Mouse (Mus musculus) skeletal muscle tissue, adult 2 months (tissue): ENCODE results near the gene Shld1.

ENCODE experiments used
- DNase-seq: peaks from one replicate; pipeline ENCODE4 v3.0.0-alpha.2; 2012; ENCODE audit warnings: low read depth, low spot score

Shld1 gene

DNA sequence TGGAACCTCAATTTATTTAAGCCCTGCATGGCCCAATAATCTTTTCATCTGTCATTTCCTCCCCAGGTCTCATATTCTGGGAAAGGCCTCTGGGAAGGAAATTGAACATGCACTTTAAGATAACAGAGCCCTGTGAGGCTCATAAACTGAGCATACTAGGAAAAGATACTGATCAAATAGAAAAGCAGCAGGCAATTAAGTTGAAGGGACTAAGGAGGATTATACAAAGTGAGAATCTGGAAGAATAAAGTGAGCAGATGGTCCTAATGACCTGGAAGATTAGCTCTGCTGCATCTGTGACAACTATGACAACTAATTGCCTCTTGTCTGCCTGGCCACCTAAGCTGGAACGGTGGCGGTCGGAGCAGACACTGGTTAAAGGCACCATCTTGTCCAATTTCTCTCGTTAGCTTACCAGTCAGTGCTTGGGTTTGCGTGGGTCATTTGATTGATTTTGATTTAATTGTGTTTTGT lies 37.3 kb downstream of the Shld1 start:
- DNase-seq: no peak

DNA sequence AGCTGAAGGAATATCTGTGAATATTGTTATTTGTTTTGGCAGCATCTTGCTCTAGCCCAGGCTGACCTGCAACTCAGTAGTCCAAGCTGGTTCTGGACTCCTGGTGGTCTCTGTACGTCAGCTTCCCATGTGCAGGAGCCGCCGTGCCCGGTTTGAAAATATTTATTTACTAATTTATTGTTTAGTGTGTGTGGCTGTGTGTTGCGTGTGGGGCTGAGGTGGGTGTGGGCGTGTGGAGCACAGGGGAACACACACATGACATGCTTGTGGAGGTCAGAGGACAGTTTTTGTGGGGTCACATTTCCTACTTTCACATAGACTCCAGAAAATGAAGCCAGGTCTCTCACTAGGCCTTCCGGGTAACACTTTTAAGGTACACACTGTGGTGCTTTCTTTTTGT lies 37.8 kb downstream of the Shld1 start:
- DNase-seq: no peak

DNA sequence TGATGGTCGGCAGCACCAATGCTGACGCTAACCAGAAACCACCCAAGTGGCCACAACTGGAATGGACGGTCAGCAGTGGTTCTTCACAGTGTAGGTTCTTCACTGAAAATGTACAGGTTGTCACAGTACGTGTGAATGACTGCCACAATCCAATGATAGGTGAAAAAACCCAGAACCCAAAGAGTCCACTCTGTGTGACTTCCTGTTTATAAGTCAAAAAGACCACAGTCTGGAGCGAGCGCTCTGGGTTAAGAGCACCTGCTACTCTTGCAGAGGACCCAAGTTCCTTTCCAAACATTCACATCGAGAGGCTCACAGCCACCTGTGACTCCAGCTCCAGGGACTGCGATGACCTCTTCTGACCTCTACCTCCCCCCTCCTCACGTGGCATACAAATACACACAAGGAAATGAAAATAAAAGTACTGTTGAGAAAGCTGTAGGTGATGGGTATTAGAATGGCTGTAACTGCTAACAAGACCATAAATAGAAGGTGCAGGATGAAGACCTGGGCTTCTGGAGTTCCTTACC lies 38.7 kb downstream of the Shld1 start:
- DNase-seq: no peak

DNA sequence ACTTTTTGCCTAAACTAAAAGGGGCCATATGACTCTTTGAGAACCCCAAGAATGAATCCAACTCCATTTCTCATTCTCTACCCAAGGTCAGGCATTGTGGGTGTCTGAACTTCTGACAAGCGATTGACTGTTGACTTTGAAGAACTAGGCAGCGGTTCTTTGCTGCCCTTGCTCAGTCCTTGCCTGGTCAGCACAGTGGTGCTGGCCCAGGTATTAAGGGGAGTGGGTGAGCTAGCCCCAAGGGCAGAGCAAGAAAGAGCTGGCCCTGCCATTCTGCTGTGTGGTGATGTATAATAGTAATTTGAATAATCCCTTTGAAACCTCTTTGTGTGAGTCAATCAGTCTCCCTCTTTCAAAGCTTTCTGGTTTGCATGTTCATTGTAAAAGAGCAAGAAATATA lies 39.4 kb downstream of the Shld1 start:
- no peak for DNase-seq

DNA sequence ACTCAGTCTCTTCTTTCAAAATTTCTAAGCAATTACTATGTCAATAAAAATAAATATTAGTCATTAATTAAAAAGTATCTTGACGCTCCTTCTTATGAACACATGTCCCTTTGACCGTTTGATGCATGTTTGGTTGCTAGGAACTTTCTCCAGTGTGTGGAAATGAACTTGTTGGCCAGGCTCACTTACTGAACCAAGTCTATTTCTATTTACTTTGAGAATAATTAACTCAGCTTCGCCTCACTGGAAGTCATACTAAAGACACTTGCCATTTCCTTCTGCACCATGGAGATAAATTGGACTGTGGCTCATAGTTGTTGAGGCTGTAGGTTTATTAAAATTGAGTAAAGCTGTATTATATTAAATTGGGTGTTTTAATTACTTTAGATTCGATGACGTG lies 46.2 kb downstream of the Shld1 start:
- no peak for DNase-seq

DNA sequence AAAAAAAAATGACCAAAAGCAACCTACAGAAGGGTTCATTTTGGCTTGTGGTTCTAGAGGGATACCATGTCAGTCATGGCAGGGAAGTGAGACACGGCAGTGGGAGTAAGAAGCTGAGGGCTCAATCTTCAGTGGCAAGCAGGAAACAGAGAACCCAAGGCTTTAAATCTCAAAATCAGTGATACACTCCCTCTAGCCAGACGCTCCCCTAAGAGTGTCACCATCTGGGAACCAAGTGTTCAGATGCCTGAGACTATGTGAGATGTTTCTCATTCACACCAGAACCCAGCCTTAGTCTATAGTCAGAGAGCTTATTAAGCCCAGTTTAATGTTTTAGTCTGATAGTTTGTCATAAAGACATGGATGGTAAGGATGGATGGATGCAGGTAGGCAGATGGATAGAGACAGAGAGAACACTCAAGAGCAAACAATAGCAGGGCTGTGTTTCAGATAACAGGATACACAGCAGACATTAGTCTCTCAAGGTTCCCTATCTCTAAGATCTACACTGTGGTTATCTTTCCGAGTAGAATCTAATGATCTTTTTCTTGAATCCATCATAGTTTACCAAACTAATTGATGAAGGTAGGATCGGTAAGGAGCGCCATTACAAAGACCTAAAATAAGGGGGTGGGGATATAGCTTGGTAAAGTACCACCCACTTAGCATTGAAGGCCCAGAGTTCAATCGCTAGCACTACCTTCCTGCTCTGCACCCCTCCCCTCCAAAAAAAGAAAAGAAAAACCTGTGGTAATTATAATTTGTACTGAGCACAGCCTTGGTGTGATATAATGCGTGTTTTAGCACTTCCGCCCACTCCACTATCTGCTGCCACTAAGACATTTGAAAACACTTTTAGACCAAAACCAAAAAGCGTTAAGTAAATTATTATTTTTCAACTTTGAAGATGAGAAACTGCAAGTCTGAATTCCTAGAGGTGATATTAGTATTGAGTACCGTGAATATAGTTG lies 47.2 kb downstream of the Shld1 start:
- no peak for DNase-seq

DNA sequence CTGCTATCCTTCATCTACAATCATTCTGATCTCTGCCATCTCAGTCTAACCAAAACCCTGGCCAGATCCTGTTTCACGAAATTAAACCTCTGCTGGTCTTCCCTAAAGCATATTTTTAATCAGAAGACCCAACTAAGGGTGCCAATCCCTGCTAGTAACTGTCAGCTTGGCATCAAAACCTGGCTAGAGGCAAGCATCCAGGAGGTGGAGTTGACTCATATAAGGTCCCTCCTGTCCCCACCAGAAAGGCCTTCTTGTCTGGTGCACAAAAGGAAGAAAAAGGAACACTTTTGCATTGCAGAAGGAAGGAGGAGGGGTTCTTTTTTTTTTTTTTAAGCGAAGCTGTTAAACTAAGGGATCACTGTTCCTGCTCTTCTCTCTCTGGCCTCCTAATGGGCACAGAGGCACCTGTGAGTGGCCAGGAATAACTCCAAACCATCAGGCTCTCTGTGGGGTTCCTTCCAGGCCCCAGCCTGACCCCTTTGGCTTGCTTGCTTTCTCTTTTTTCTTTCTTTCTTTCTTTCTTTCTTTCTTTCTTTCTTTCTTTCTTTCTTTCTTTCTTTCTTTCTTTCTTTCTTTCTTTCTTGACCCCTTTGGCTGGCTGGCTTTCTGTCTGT lies 52.2 kb downstream of the Shld1 start:
- no peak for DNase-seq

DNA sequence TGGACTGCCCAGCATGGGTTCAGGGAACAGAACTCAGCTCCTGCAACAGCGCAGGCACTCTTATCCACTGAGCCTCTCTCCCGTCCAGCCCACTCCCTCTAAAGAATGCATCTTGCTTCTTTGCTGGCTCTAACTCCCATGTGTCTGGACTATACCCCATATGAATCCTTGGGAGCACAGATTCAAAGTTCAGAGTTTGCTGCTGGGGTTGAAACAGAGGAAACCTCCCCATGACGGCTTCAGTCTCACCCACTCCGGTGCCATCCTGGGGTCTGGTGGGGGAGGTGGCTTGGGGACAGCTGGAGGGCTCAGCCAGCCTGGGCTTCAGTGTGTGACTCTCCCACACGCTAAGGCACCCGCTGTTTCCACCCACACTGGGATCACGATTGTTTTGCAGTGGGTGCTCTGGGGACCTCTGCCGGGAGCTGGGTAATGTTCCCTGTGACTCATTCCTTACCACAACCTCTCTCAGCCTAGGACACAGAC lies 55.2 kb downstream of the Shld1 start:
- no peak for DNase-seq

DNA sequence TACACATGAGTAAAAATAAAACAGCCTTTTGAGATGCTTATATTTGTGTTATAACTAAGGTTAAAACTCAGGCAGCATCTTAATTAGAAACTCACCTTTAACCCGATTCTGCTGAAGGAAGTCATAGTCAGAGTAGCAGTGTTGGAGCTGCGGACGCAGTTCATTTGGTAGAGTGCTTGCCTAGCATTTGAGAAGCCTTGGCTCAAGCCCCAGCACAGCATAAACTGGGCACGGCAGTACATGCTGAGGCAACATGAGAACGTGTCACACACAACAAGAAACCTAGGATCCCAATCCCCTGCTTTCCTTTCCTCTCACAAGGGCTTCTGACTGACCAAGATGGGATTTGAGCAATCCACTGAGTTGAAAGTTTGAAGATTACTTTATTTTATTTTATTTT lies 58.1 kb downstream of the Shld1 start:
- peak; percentile 78 for DNase-seq

DNA sequence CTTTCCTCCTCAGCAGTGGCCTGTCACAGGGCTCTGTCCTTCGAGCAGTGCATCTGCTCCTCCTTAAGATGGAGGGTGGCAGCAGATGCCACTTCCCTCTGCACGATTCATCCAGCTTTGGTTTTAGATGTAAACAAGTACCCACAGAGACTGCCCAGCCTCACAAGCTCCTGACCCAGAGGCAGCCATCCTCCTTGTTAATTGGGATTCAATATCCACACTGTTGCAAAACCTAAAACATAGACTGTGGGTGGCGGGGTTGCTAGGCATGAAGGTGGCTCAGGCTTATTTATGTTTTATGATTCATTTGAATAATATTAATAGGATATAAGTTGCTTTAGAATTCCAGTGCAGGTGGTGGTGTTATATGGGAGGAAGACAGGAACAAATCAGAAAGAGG lies 59.4 kb downstream of the Shld1 start:
- no peak for DNase-seq

DNA sequence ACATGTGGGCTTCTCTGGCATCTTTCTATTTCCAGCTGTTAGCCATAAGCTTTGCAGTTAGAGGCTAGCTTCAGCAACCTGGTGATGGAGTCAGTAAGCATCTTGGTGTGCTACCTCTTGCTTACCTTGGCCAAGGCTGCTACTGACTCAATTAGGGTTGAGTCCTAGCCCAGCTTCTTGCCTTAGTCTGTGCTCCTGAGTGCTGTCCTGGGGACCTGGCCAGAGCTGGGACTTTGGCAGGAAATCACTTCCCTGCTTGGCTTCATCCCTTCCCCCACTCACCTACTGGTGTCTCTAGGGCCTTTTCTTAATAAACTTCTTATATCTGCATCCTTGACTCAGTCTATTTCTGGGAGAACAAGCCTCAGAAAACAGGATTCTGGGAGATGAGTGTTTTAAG lies 64.0 kb downstream of the Shld1 start:
- DNase-seq: no peak

DNA sequence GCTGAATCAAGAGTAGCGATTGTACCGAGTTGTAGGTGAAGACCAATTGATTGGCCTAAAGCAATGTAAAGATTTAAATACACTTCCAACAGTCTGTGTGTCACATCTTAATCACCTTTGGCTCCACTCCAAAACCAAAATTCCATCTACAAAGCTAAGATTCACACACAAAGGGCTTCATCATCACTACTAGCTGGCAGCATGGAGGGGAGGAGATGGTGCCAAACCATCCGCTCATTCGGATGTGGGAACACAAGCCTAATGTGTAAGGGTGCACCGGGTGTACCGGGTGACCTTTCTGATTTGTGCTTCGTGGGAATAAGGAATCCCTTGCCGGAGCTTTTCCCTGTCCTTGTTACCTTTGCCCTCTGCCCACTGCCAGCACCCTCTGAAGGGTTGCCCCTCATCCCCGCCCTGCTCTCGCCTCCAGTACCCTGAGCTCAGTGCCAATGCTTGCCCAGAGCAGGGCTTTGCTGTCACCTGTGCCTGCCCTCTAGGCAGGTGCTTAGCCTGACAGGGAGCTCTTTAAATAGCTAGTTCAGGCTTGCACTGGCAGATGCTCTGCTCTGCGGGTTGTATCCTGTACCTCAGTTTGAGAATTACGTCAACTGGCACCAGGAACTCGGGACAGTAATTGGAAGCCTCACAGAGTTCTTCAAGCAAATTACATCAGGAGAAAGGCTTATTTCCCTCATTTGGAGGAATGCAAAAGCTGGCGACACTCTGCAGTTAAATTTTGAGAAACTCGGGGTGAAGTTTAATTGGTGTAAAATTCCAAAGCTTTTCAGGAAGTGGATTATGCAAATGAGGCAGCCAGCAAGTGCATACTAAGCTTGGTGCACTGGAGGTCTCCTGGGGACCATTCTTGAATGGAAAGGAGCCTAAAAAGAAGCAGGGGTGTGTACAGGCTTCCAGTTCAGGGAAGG lies 64.7 kb downstream of the Shld1 start:
- DNase-seq: no peak

DNA sequence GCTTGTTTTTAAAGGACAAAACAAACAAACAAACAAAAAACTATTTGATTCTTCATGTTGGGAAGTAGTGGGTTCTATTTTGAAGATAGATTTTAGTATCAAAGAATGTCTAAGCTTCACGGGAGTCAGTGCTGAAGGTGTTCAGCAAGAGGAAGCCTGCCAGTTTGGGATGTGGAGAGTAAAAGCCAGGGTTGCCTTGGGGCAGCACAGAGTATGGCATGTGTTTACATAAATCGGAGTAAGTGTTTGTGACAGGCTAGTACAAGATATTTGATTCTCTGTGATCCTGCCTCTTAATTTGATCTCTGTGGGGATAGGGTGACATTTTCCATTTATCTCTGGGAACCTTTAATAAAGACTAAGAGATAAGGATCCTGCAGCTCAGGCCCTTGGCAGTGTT lies 65.7 kb downstream of the Shld1 start:
- no peak for DNase-seq

DNA sequence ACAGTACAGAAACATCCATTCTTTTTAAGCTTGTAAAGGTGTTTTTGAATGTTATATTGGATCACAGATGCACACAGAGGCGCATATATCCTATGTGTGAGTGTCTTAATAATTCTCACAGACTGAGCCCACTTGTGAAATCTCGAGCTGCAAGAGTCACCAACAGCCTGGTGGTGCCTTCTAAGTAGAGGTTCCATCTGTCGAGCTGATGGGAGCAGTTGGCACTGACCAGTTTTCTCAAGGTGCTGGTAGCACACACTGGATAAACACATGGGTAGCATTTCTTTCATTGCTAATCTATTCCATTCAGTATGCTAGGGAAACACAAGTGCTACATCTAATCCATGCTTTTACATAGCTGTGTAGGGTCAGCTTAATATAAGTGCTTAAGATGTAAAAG lies 66.4 kb downstream of the Shld1 start:
- no peak for DNase-seq

DNA sequence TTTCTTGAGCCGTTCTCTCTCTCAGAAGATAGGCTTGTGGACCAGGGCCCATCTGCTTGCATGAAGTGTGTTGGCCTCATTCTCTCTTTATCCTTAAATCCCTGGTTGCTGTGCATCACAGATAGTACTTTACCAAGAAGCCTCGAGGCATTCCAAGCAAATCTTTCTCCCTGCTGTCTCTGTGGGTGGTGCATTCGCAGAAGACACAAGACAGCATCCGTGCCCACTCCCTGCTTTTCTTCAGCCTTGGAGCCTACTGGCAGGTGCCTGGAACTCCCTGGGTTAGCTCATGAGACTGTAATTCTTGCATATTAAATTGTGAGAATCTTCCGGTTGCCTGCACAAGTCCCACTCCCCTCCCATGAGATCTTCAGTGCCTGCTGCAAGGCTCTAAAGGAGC lies 71.2 kb downstream of the Shld1 start:
- DNase-seq: no peak

DNA sequence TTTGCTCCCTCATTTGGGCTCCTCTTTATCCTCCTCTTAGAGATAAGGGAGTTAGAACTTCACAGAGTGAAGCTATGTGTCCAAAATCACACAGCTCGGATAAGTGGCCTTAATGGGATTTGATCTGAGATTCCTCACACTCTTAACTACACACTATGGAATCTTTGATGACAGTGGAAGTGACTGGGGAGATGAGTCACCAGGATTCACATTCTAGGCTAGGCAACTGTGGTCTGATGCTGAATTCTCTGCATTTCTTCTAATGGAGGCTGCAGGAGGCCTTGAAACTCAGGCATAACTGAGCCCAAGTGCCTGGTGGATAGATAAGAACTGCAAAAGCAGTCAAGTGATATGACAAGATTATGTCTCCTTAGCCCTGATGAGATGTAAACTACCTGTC lies 84.1 kb downstream of the Shld1 start:
- no peak for DNase-seq

DNA sequence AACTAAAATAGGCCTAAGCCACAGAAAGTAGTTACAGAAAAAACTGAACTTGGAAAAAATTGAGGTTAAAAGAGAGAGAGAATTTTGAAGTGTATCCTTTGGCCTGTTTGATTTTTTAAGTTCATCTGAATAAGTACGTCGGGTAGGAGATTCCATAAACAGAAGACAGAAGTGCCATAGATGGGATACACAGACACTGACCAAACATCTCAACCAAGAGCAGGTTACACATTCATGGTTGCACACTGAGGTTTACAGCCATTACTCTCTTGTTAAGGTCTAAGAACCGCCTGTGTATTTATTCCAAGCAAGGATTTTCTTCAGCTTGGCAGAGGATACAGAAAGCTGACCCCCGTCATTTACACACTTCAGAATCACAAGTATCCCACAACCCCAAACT lies 94.2 kb downstream of the Shld1 start, which contains the start of gene Chgb:
Chgb (plus strand) TSS at position 301 of the 400 bp plus-strand sequence.
- DNase-seq: no peak

DNA sequence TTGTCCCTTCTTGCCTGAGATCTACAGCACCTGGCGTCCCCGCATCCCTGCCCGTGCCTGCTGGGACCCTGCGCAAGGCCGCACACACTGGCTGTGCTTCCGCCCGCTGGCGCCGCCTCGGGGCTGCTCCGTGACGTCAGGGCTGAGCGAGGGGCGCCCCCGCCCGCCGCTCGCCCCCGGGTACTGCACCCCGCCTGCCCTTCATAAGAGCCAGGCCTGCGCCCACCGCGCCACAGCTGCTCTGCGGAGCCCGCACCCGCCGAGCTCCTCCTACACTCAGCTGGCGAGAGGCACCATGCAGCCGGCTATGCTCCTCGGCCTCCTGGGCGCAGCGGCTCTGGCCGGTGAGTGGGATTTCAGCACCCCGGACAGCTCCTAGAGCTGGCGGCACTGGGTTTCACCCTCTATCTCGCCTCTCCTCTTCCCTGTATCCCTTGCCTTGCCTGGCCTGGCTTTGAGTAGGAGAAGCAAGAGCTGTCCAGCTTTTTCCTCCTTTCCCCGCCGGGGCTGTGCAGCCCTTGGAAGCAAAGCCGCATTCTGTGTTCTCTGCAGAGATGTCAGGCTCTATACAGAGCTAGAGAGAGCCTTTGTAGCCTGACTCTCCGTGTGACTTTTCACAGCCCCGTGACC lies 94.8 kb downstream of the Shld1 start:
- DNase-seq: peak; percentile 64

DNA sequence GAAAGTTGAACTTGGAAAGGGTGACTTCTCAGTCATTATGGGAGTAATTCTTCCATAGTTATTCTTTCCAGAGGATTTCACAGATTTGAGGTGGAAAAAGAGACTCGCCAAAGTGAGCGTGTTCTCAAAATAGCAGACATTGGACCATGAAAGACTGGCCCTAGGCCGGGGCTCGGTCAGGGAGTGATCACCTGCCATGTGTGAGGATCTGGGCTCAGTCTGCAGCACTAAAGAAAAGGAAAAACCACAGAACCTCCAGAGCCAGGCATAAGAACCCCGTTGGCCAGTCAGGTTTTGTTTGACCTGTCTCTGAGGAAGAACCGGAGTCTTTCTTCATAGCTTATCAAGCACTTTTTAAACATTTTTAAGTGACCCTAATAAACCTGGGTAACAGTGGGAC lies 97.3 kb downstream of the Shld1 start:
- DNase-seq: no peak

DNA sequence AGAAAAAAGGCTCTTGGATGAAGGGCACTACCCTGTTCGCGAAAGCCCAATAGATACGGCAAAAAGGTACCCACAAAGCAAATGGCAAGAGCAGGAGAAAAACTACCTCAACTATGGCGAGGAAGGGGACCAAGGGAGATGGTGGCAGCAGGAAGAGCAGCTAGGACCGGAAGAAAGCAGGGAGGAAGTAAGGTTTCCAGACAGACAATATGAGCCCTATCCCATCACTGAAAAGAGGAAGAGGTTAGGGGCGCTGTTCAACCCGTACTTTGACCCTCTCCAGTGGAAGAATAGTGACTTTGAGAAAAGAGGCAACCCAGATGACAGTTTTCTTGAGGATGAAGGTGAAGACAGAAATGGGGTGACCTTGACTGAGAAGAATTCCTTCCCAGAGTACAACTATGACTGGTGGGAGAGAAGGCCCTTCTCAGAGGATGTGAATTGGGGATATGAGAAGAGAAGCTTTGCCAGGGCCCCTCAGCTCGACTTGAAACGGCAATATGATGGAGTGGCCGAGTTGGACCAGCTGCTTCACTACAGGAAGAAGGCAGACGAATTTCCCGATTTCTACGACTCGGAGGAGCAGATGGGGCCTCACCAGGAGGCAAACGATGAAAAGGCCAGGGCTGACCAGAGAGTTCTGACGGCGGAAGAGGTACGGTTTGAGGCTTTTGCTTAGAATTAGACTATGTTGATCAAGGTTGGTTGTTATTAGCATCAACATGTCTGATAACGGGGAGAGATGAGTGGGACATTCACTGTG lies 106.9 kb downstream of the Shld1 start:
- no peak for DNase-seq
